In genomic region chr8:89039890-89040289, GRCm38 (mm10) we compare ENCODE assay signal across 10 mouse cellular contexts. TPM values are rescaled to one million over a fixed set of nuclear protein-coding genes. Genes with fewer than 3 reads are reported as not detected.
DNase-seq lines count a peak whose midpoint lies in the region; ATAC-seq lines count a peak whose summit lies in the region.
"Had no signal": no experiment of that assay in that cellular context is flagged by ENCODE, and none has a peak within 500 bp of the region (broad histone marks: within the 10 kb centered on the region; RNA-seq: fewer than 3 reads in every experiment).

No protein-coding gene starts in this region.

- H3K4me2 ChIP-seq in intestine, embryonic 14.5 days (ENCODE audit: low read length), result peak overlapping the region; percentile 85; the same call in 1 of the 2 replicates
- H3K4me2 ChIP-seq in intestine, embryonic 15.5 days (replicated peaks), result no peak overlapping the region
- peak overlapping the region; percentile 9; the same call in 1 of the 2 replicates for H3K4me2 ChIP-seq in embryonic facial prominence, embryonic 13.5 days
- H3K4me2 ChIP-seq in hindbrain, embryonic 16.5 days (ENCODE audit: low read length), result peak overlapping the region; percentile 41
- peak overlapping the region; percentile 15 for H3K4me2 ChIP-seq in midbrain, embryonic 16.5 days (ENCODE audit: low read length)

- WGBS in intestine, embryonic 14.5 days, result 53% methylated on average over 6 of the region's 6 CpGs
- whole genome bisulfite sequencing in intestine, embryonic 15.5 days, result 52% methylated on average over 6 of the region's 6 CpGs
- WGBS in embryonic facial prominence, embryonic 13.5 days, result 21% methylated on average over 6 of the region's 6 CpGs
- WGBS in hindbrain, embryonic 16.5 days, result 22% methylated on average over 6 of the region's 6 CpGs
- 20% methylated on average over 6 of the region's 6 CpGs for WGBS in midbrain, embryonic 16.5 days

- no peak overlapping the region for H3K9ac ChIP-seq in intestine, embryonic 14.5 days (ENCODE audit: low read length)
- no peak overlapping the region for H3K9ac ChIP-seq in intestine, embryonic 15.5 days
- no peak overlapping the region for H3K9ac ChIP-seq in embryonic facial prominence, embryonic 13.5 days
- H3K9ac ChIP-seq in hindbrain, embryonic 16.5 days (ENCODE audit: low read depth, low read length), result no peak overlapping the region
- H3K9ac ChIP-seq in midbrain, embryonic 16.5 days (ENCODE audit: low read depth, low read length), result no peak overlapping the region

- H3K4me3 ChIP-seq in intestine, embryonic 14.5 days (ENCODE audit: low read depth, low read length), result peak overlapping the region; percentile 4; the same call in 1 of the 2 replicates
- no peak overlapping the region for H3K4me3 ChIP-seq in intestine, embryonic 15.5 days (replicated peaks)
- H3K4me3 ChIP-seq in embryonic facial prominence, embryonic 13.5 days, result no peak overlapping the region
- H3K4me3 ChIP-seq in hindbrain, embryonic 16.5 days (ENCODE audit: low read length), result peak overlapping the region; percentile 25
- H3K4me3 ChIP-seq in midbrain, embryonic 16.5 days (ENCODE audit: low read depth, low read length), result peak overlapping the region; percentile 11; the same call in 1 of the 2 replicates

- H3K36me3 ChIP-seq in intestine, embryonic 14.5 days (ENCODE audit: control insufficient read depth, insufficient read depth, low read length), result no peaks in the 10 kb centered on the region
- H3K36me3 ChIP-seq in intestine, embryonic 15.5 days, result no peaks in the 10 kb centered on the region
- H3K36me3 ChIP-seq in embryonic facial prominence, embryonic 13.5 days, result no peaks in the 10 kb centered on the region
- H3K36me3 ChIP-seq in hindbrain, embryonic 16.5 days (ENCODE audit: control insufficient read depth, insufficient read depth, low read length), result no peaks in the 10 kb centered on the region
- H3K36me3 ChIP-seq in midbrain, embryonic 16.5 days (ENCODE audit: control insufficient read depth, insufficient read depth, low read length), result no peaks in the 10 kb centered on the region

- H3K27me3 ChIP-seq in intestine, embryonic 14.5 days (replicated peaks; ENCODE audit: control insufficient read depth, insufficient read depth, low read length), result peaks cover 90% of the 10 kb centered on the region
- H3K27me3 ChIP-seq in intestine, embryonic 15.5 days (replicated peaks), result peaks cover 63% of the 10 kb centered on the region
- peaks cover 86% of the 10 kb centered on the region for H3K27me3 ChIP-seq in embryonic facial prominence, embryonic 13.5 days
- H3K27me3 ChIP-seq in hindbrain, embryonic 16.5 days (replicated peaks; ENCODE audit: control insufficient read depth, insufficient read depth, low read length), result peaks cover 9% of the 10 kb centered on the region
- H3K27me3 ChIP-seq in midbrain, embryonic 16.5 days (ENCODE audit: control insufficient read depth, insufficient read depth, low read depth, low read length), result peaks cover 22% of the 10 kb centered on the region; the same call in 1 of the 2 replicates

- peaks cover 3% of the 10 kb centered on the region; the same call in 1 of the 2 replicates for H3K4me1 ChIP-seq in intestine, embryonic 14.5 days (replicated peaks; ENCODE audit: control insufficient read depth, insufficient read depth, low read length)
- peaks cover 33% of the 10 kb centered on the region for H3K4me1 ChIP-seq in intestine, embryonic 15.5 days (replicated peaks)
- H3K4me1 ChIP-seq in embryonic facial prominence, embryonic 13.5 days, result peaks cover 39% of the 10 kb centered on the region
- H3K4me1 ChIP-seq in hindbrain, embryonic 16.5 days (ENCODE audit: control insufficient read depth, insufficient read depth, low read depth, low read length), result peaks cover 27% of the 10 kb centered on the region
- peaks cover 23% of the 10 kb centered on the region for H3K4me1 ChIP-seq in midbrain, embryonic 16.5 days (ENCODE audit: control insufficient read depth, insufficient read depth, low read length)

- ATAC-seq in intestine, embryonic 14.5 days (replicated peaks; ENCODE audit: low FRiP score, low TSS enrichment, low read depth), result no peak
- ATAC-seq in intestine, embryonic 15.5 days, result no peak
- ATAC-seq in embryonic facial prominence, embryonic 13.5 days (ENCODE audit: insufficient number of reproducible peaks, insufficient read depth, low FRiP score, low TSS enrichment, low read depth), result no peak
- no peak for ATAC-seq in hindbrain, embryonic 16.5 days
- no peak for ATAC-seq in midbrain, embryonic 16.5 days

- H3K27ac ChIP-seq in intestine, embryonic 14.5 days (ENCODE audit: low read depth), result no peak overlapping the region
- H3K27ac ChIP-seq in intestine, embryonic 15.5 days, result no peak overlapping the region
- H3K27ac ChIP-seq in embryonic facial prominence, embryonic 13.5 days, result no peak overlapping the region
- no peak overlapping the region for H3K27ac ChIP-seq in hindbrain, embryonic 16.5 days (ENCODE audit: low read depth, low read length)
- no peak overlapping the region for H3K27ac ChIP-seq in midbrain, embryonic 16.5 days (ENCODE audit: low read length)

- no peaks in the 10 kb centered on the region for H3K9me3 ChIP-seq in intestine, embryonic 14.5 days (ENCODE audit: control insufficient read depth, low read length)
- no peaks in the 10 kb centered on the region for H3K9me3 ChIP-seq in intestine, embryonic 15.5 days
- no peaks in the 10 kb centered on the region for H3K9me3 ChIP-seq in embryonic facial prominence, embryonic 13.5 days
- H3K9me3 ChIP-seq in hindbrain, embryonic 16.5 days (ENCODE audit: control insufficient read depth, low read length), result no peaks in the 10 kb centered on the region
- no peaks in the 10 kb centered on the region for H3K9me3 ChIP-seq in midbrain, embryonic 16.5 days (replicated peaks; ENCODE audit: control insufficient read depth, low read length, poor library complexity, severe bottlenecking)

- no peak for DNase-seq in intestine, embryonic 14.5 days (ENCODE audit: low spot score)
- no peak for DNase-seq in cerebellum, adult 18-20 months
- no peak for DNase-seq in adrenal gland, postnatal 25 days
- DNase-seq in ovary, adult 18-20 months (ENCODE audit: low spot score), result no peak
- DNase-seq: adrenal gland, postnatal 10 days had no signal

RNA-seq across cellular contexts. Expression of gene Sall1, which starts 4.1 kb away (rescaled TPM):
- 2.8 and 3.3 TPM in 2 replicates for polyA plus RNA-seq in intestine, embryonic 14.5 days (2014; fragmentation: Nextera tagmentation; extraction: Ambion mirVana)
- polyA plus RNA-seq in intestine, embryonic 15.5 days (2015; fragmentation: Nextera tagmentation; extraction: Ambion mirVana), result 1.8 and 2.4 TPM in 2 replicates
- 0.84 and 1.1 TPM in 2 replicates for polyA plus RNA-seq in embryonic facial prominence, embryonic 13.5 days (2015; fragmentation: Nextera tagmentation; extraction: Ambion mirVana)
- polyA plus RNA-seq in hindbrain, embryonic 16.5 days (2015; fragmentation: Nextera tagmentation; extraction: Ambion mirVana), result 5.3 and 7.2 TPM in 2 replicates
- 5.1 and 5.8 TPM in 2 replicates for polyA plus RNA-seq in midbrain, embryonic 16.5 days (2015; fragmentation: Nextera tagmentation; extraction: Ambion mirVana)
- not detected in 2 replicates for total RNA-seq in adrenal gland, postnatal 25 days (2021)
- total RNA-seq: granulocyte monocyte progenitor cell, adult 5-6 weeks had no signal

Comparison
In these comparisons a context has a peak if more than half of its experiments do, and no peak if none do; other contexts are left out.
1. H3K4me3 ChIP-seq: peak in intestine, embryonic 14.5 days (single experiment), hindbrain, embryonic 16.5 days (single experiment) and midbrain, embryonic 16.5 days (single experiment); none in intestine, embryonic 15.5 days (single experiment) and embryonic facial prominence, embryonic 13.5 days (single experiment).